Mouse (Mus musculus) urinary bladder, postnatal 4 days (tissue): ENCODE data around the gene Gm36210.
"Not testable (repeated sequence)": the region's sequence is repeated elsewhere in the genome, so short reads cannot be mapped to it uniquely, and the experiment has no call there.

Experiments
- DNase-seq, 2 experiments: peaks; one replicate each; pipeline ENCODE4 v3.0.0; 2021 to 2022; ENCODE audit warnings: low spot score in 2 of 2

Gene Gm36210

DNA sequence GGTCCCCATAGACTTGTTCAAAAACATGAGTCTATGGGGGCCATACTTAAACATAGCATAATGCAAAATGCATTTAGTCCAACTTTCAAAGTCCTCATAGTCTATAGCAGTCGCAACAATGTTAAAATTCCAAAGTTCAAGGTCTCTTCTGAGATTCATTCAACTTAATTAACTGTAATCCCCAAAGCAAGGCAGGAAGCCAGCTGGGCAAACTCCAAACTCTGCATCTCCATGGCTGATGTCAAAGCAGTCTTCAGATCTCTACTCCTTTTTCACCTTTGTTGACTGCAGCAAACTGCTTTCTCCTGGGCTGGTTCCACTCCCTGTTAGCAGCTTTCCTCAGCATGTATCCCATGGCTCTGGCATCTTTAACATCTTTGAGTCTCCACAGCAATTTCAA is 27.3 kb downstream of the Gm36210 start:
- DNase-seq = not testable (repeated sequence)

DNA sequence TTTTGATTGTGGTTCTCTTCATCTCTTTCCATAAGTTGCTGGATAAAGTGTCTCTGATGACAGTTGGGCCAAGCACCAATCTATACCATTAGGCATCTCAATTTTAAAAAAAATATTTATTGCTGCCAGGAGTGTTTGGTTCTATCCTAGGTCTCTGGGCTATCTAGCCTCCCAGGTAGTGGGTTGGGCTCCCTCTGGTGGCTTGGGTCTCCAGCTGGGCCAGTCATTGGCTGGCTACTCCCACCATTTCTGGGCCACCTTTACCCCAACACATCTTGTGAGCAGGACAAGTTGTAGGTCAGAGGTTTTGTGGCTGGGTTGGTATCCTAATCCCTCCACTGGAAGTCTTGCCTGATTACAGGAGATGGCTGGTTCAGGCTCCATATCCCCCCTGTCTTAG is 28.1 kb downstream of the Gm36210 start:
- DNase-seq = no peak

DNA sequence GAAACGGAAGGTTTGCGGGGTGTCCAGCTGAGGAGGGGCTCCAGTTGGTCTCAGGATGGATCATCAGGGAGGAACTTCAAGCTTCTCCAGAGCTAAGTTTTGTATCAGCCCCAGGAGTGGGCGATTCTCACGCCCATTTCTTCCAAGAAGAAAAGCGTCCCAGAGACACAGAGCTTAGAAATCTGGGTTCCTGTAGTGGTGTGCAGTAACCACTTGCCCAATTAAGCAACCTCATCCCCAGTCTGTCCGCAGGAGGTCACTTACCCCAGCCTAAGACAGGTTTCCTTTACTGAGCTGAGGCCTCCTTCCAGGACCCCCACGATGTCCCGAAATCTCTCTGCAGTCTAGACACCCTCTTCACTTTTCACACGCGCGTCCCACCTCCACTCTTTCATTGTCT is 29.1 kb downstream of the Gm36210 start:
- no peak for DNase-seq

DNA sequence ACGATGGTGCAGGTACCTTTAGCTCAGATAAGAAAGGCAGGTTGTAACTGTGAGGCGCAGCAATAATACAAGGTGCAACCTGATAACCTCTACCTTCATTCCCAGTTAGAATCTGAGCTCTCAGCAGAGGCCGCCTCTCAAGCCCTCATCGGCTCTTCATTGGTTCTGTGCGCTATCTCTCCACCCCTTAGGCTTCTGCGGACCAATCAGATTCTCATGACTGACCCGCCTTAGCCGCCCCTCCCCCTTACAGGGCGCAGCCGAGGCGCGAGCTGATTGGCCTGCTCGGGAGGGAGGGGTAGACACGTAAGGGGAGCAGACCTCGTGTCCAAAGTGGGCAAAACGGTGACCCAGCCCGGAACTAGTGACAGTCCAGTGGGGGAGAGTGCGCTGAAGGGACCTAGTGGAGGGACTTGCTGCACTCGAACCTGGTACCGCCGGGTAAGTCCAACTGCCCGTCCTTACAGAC is 29.5 kb downstream of the Gm36210 start, which contains the start of gene Isoc2a:
Gene Isoc2a, plus strand, starts transcription at position 401 of the 469 bp plus-strand sequence.
- peak; percentile 86 to 88 for DNase-seq

DNA sequence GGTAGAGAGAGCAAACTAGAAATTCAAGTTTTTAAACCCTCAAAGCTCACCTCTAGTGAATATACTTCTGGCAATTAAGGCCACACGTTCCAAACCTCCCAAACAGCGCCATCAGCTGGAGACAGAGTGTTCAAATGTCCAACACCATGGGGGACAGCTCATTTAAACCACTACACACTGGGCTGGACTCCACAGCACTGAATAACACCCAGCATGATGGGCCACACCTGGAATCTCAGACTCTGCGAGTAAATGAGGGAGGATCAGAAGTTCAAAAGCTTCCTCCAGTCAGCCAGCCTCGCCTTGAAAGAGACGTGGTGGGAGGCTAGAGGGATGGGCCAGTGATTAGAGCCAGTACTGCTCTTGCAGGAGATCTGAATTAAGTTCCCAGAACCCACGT is 36.2 kb downstream of the Gm36210 start, which contains the start of gene Isoc2b:
Gene Isoc2b, minus strand, starts transcription at position 126 of the 400 bp plus-strand sequence.
- DNase-seq = no peak

DNA sequence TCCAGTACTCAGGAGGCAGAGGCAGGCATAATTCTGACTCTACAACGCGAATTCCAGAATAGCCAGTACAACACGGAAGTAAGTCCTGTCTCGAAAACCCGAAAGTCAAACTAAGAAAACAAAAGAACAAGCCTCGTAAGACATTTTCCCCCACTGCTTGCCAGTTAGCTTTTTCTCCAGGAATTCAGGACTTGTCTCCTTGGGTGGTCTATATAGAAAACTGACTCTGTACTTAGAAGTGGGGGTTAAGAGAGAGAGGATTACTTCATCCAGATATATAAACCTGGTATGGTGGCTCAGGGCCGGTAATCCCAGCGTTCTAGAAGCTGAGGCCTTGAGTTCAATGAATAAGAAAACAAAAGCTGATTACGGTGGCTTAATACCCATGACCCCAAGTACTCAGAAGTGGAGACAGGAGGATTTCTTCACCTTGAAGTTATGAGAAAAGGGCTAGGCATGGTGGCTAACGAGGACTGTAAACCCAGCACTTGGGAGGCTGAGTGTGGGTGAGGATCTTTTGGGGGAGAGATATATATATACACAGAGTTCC is 39.6 kb downstream of the Gm36210 start:
- DNase-seq = no peak

DNA sequence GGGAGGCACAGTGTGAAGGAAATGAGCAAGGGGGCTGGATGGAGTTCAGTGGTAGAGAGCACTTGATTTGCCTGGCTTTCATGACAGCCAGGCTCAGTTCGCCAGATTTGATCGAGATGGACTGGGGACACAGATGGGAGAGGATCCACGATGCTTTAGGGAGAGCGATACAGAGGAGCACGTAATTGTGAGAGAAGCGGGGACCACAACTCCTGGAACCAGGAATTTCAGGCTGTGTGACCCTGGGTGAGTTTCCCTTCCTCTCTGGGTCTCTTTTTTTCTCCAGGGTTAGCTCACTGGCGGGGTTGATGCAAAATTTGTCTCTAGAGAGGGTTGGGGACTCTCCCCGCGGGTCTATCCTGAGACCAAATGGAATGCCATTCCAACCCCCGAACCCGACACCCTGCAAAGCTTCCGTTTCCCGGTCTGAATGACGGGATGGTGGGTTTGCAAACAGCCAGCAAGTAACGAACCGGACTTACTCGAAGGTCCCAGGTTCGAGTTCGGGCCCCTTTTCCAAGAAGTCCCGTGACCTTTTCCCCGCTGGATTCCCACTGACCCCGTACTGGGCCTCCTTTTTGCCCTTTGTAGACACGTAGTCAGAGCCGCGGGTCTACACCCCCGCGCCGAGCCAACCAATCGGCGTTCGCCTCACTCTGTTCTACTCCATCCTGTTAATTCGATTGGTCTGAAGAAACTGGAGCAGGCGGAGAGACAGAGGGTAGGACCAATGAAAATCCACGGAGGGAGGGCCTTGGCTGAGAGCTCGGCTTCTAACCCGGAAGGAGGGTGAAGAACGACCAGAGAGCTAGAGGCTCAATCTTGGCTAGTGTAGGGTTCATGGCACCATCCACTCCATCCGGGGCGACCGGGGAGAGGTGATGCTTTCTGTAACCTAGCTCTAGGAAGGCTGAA is 40.5 kb downstream of the Gm36210 start:
- peak; percentile 95 to 96 for DNase-seq

DNA sequence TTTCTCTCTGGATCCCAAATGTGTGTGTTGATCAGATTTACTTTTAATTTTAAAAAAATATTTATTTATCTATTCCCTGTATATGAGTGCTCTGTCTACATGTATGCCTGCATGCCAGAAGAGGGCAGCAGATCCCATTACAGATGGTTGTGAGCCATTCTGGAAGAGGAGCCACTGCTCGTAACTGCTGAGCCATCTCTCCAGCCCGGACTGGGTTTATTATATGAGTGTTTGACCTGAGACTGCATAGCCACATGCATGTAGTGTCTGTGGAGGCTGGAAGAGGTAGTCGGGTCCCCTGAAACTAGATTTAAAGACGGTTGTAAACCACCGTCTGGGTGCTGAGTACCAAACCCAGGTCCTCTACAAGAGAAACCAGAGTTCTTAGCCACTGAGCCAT is 41.2 kb downstream of the Gm36210 start:
- DNase-seq = no peak

DNA sequence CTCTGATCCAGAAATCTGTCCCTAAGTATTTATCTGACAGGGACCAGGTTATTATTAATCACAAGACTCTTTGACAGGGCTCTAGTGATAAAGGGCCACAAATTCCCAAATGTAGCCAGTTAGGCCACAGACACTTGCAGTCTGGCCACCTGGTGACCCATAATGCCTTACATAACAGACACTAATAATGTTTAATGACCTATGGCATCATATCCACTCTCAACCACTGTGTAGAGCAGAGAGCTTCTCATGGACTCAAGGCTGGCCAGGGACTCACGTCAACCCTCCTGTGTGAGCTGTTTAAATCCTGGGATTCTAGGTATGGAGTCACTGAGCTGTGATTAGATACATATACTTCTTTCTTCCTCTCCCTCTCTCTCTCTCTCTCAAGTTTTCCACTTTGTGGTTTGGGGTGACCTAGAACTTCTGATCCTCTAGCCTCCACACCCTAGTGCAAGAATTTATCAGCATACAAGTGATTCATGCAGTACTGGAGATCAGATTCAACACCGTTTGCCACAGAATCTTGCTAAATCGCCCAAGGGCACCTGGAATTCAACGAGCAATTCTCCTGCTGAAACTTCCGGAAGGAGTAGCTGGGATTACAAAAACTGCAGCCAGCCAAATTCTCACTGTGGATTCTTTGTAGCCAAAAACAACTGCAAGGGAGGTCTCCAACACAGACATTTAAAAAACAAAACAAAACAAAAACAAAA is 42.0 kb downstream of the Gm36210 start:
- DNase-seq = no peak

DNA sequence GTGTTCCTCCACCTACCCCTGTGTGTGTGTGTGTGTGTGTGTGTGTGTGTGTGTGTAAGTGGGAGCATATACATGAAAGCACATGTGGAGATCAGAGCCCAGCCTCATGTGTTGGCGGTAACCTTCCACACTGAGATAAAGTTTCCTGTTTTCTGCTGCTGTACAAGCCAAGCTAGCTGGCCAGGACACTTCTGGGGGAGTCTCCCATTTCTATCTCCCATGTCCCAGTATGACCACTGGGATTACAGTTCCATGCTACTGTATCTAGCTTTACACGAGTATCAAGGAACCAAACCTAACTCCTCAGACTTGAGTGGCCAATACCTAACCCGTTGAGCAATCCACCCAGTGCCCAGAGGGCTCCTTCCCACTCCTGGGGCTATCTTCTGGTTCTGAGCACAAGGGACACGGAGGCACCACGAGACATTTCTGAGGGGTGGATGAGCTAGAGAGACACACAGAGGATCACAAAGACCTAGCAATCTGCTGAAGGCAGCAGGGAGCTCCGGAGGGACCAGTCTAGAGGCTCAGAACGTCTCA is 42.7 kb downstream of the Gm36210 start:
- no peak for DNase-seq

DNA sequence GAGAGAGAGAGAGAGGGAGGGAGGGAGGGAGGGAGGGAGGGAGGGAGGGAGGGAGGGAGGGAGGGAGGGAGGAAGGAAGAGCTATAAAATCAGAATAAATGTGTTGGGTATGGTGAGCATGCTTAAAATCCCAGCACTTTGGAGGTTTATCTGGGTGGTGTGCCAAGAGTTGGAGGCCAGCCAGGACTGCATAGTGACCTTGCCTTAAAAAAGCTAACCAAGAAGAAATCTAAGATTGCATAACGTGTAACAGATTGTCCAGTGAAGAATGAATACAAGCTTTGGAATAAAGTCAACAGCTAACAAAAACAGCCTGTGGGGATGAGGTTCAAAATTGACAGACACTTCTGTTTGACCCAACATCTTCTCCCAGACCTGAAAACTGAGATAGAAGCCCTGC is 43.3 kb downstream of the Gm36210 start:
- peak in 1 of 2 experiments; percentile 72 for DNase-seq

DNA sequence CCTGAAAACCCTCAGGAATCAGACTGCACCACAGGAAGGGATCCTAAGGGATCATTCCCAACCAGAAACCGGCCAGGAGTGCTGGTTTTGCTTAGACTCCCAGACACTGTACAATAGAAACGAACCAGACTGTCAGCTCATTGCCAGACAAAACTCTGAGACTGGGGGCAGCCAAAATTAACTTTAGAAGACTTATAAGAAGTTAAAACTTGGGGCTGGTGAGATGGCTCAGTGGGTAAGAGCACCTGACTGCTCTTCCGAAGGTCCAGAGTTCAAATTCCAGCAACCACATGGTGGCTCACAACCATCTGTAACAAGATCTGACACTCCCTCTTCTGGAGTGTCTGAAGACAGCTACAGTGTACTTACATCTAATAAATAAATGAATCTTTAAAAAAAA is 45.4 kb downstream of the Gm36210 start:
- DNase-seq = not testable (repeated sequence)

DNA sequence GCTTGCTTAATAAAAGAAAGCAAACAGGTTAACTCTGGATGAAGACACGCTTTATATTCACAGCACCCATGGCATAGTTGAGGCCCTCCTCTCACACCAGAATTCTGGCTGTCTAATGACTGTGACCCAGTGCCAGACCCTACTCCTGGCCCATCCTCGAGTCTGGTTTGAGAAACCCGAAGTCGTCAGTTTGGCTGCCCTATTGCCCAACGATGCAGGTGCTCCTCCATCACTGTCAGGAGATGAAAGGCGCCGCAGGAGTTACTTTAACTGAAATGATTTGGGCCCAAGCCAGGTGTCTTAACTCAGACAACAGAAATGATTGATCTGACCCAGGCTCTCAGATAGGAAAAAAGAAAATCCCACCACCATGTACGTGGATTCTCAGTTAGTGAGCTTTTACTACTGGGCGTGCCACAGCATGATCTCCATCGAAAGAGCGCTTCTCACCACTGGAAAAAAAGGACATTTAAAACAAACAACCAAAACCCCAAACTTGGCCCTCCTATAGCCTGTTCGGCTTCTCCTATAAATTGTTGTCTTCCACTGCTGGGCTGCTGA is 46.8 kb downstream of the Gm36210 start:
- no peak for DNase-seq

DNA sequence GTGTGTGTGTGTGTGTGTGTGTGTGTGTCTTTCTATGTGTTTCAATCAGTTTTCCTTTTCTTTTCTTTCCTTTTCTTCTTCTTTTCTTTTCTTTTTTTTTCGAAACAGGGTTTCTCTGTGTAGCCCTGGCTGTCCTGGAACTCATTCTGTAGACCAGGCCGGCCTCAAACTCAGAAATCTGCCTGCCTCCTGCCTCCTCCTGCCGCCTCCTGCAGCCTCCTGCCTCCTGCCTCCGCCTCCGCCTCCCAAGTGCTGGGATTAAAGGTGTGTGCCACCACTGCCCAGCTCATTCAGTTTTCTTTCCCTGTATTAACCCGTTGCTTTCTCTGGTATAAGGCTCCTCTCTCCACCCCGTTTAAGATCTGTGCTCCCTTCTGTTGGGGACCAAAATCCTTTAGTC is 49.0 kb downstream of the Gm36210 start:
- no peak for DNase-seq

DNA sequence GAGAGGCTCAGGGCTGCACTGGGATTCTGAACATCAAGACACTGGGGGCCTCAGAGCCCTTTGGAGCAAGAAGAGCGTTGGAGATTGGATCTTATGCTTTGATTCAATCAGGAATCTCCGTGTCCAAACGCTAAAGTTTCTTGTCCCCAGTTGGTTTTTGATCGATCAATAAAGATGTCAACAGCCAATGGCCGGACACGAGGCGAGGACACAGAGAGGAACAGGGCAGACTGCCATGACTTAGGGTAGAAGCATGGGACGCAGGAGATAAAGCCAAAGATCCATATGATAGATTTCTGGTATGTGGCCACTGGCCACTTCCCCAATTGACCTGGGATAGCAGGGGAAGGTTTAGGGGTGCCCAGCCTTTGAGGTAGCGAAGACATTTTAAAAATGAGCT is 49.8 kb downstream of the Gm36210 start:
- no peak for DNase-seq

DNA sequence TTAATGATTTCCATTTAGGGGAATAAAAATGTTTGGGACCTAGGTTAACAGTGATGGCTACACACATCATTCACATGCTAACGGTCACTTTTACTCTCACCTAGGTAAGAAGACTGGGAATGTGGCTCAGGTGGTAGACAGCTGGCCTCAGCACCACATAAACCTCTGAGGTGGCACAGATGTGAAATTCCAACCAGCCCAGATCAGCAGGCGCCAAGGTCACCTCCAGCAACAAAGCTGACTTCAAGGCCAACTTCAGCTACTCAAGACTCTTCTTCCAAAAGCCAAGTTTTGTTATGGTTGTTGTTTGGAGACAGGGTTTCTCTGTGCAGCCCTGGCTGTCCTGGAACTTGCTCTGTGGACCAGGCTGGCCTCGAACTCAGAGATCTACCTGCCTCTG is 52.7 kb downstream of the Gm36210 start:
- no peak for DNase-seq

DNA sequence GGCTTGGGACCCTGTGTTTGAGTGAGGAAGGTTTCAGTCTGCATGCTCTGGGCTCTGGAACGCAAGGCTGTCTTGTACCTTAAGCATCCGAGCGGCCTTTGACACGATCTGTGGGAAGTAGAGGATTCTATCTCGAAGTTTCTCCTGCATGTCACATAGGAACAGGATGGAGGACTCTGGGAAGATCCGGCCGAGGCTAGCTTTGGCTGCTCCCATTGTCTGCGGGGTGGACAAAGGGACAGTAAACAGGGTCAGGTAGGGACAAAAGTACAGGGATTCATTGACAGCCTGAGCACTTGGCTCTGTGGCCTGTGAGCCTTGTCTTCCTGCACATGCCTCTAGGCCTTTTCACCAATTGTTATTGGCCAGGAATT is 55.0 kb downstream of the Gm36210 start:
- DNase-seq = no peak

DNA sequence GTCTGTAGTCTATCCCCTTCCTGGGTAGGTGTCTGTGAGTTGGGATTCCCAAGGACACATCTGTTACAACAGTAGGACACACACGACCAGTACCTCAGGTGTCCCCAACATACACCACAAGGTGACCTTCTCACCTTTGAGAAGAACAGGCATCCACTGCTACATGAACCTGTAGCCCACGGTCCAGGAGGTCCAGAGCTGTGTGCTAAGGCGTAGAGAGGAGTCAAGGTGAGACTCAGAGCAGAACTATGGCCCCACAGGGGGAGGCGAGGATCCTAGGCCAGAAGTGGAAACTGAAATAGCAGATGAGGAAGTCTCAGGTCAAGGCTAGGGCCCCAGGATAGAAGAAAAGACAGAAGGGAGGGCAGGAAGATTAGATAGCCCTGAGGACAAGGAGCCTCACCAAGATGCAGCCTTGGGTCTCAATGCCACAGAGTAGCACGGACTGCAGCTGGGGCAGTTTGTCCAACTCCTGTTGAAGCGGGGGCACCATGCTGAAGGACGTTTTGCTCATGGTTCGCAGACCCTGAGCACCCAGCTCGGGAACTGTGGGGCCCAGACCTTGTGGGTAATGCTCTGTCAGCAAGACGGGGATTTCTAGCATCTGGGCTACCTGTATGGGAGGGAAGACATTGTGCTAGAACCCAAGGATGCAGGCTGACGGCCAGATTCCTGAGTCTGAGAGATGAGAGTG is 55.5 kb downstream of the Gm36210 start:
- no peak for DNase-seq

DNA sequence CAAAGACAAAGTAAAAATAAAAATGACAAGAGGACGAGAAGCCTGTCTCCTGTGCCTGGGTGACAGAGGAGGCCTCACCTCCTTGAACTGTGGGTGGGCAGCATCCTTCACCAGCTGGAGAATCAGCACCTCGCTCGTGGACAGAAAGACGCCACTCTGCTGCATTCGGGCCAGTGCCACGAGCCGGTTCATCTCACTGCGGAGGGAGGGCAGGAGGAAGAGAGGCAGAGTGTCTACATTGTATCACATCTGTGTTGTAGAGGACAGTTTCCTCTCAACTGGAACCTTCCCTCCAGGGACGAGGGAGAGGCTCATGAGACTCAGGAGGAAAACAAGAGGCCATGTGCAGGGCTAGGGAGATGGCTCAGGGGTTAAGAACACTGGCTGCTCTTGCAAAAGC is 56.9 kb downstream of the Gm36210 start:
- DNase-seq = no peak
